Mouse (Mus musculus) liver, postnatal 0 days (tissue): Measurements from ENCODE around the gene Pde12. TPM values are rescaled to one million over a fixed set of nuclear protein-coding genes. Genes with fewer than 3 reads are reported as not detected.
"Not testable (repeated sequence)": the region's sequence is repeated elsewhere in the genome, so short reads cannot be mapped to it uniquely, and the experiment has no call there.

Experiments
- ATAC-seq: fragments of 200-750 bp; cut with Nextera tagmentation; 2 replicates; pipeline ENCODE4 v1.8.0; 2017; ENCODE audit warnings: mild to moderate bottlenecking, moderate library complexity
- DNase-seq: peaks from one replicate; pipeline ENCODE4 v3.0.0-alpha.2; 2016
- H3K27ac ChIP-seq: fragments of 300-500 bp; sonication (generic); 2 replicates; pipeline ENCODE4 v1.5.1; 2014; ENCODE audit warnings: antibody characterized with exemption, moderate library complexity, mild to moderate bottlenecking, low read depth
- H3K27me3 ChIP-seq: fragments of 300-500 bp; sonication (generic); 2 replicates; pipeline ENCODE4 v1.6.1; 2014; ENCODE audit warnings: low read length, control low read depth, mixed read lengths; ENCODE audit not compliant: insufficient read depth
- H3K36me3 ChIP-seq: fragments of 300-500 bp; sonication (generic); replicated peaks from 2 replicates; pipeline ENCODE4 v1.6.1; 2014; ENCODE audit warnings: mild to moderate bottlenecking, control low read depth, low read length, moderate library complexity, mixed read lengths; ENCODE audit not compliant: insufficient read depth
- H3K4me1 ChIP-seq: fragments of 300-500 bp; sonication (generic); 2 replicates; pipeline ENCODE4 v1.6.1; 2014; ENCODE audit warnings: antibody characterized with exemption, mild to moderate bottlenecking, control low read depth; ENCODE audit not compliant: insufficient read depth
- H3K4me2 ChIP-seq: fragments of 300-500 bp; sonication (generic); 2 replicates; pipeline ENCODE4 v1.6.1; 2014; ENCODE audit warnings: low read depth, mild to moderate bottlenecking, low read length, moderate library complexity, mixed read lengths
- H3K4me3 ChIP-seq: fragments of 300-500 bp; sonication (generic); 2 replicates; pipeline ENCODE4 v1.5.1; 2014; ENCODE audit warnings: low read depth, low read length
- H3K9ac ChIP-seq: fragments of 300-500 bp; sonication (generic); replicated peaks from 2 replicates; pipeline ENCODE4 v1.6.1; 2014; ENCODE audit warnings: mild to moderate bottlenecking, moderate library complexity
- H3K9me3 ChIP-seq: fragments of 300-500 bp; sonication (generic); 2 replicates; pipeline ENCODE4 v1.6.1; 2016; ENCODE audit warnings: mild to moderate bottlenecking, control low read depth, low read length, mixed read lengths
- CTCF ChIP-seq: sonication (generic); IDR thresholded peaks from 2 replicates; pipeline ENCODE4 v1.5.1; 2016; ENCODE audit warnings: antibody characterized with exemption, low read depth
- EP300 ChIP-seq: IDR thresholded peaks from 2 replicates; pipeline ENCODE4 v1.6.1; 2016; ENCODE audit warnings: antibody characterized with exemption, low read depth, mild to moderate bottlenecking
- WGBS: fragments of 180-500 bp; shearing (Covaris S2); extraction: QIAGEN DNeasy Blood & Tissue Kit; methylation state at CpG from one replicate; pipeline ENCODE4 v1.1.7; 2014; ENCODE audit not compliant: insufficient replicate concordance; 5-methylcytosine and 5-hydroxymethylcytosine counted together
- polyA plus RNA-seq: library from polyadenylated mRNA; unstranded; fragments of >200 nt; fragmentation: Nextera tagmentation; extraction: Ambion mirVana; gene quantifications from 2 replicates; pipeline ENCODE4 v1.2.1, GENCODE M21; 2015

Pde12 gene
- polyA plus RNA-seq, 1 experiment from 2014 or later: 4.3 TPM

- H3K4me1 ChIP-seq: peaks cover 11% of the 10 kb centered on the region; the same call in 1 of the 2 replicates
- TF ChIP-seq CTCF: no peak
- no peak for TF ChIP-seq EP300
- H3K4me2 ChIP-seq: peak overlapping the region; percentile 66
- no peaks in the 10 kb centered on the region for H3K9me3 ChIP-seq
- H3K4me3 ChIP-seq: peak overlapping the region; percentile 19
- H3K36me3 ChIP-seq: no peaks in the 10 kb centered on the region
- DNase-seq (peak; percentile 35), ATAC-seq (peak; percentile 83)
- H3K27ac ChIP-seq: 0 out of 2 replicates have a peak overlapping the region, but pooled peaks have one; percentile 20
- H3K9ac ChIP-seq: no peak overlapping the region
- H3K27me3 ChIP-seq: no peaks in the 10 kb centered on the region
- 53% methylated on average over 5 of the region's 5 CpGs for WGBS
Observed at GRCm38 (mm10) chr14:26675791-26676190, 6.1 kb upstream of the Pde12 start.

- Histone ChIP-seq H3K9ac (no peak overlapping the region), H3K4me3 (peak overlapping the region; percentile 19), H3K36me3 (no peaks in the 10 kb centered on the region), H3K9me3 (no peaks in the 10 kb centered on the region), H3K4me1 (peaks cover 14% of the 10 kb centered on the region), H3K4me2 (peak overlapping the region; percentile 66), H3K27me3 (no peaks in the 10 kb centered on the region), H3K27ac (0 out of 2 replicates have a peak overlapping the region, but pooled peaks have one; percentile 20)
- TF ChIP-seq CTCF: peak; percentile 57
- no peak for TF ChIP-seq EP300
- 20% methylated on average over 12 of the region's 12 CpGs for WGBS
- DNase-seq (peak; percentile 53), ATAC-seq (peak; percentile 77)
Observed at GRCm38 (mm10) chr14:26675371-26675770, 5.7 kb upstream of the Pde12 start.

GRCm38 (mm10) chr14:26674476-26675169 lies 4.9 kb upstream of the Pde12 start:
- not testable (repeated sequence) for H3K9ac ChIP-seq, H3K27me3 ChIP-seq, H3K27ac ChIP-seq, H3K4me3 ChIP-seq, H3K4me2 ChIP-seq, DNase-seq, H3K36me3 ChIP-seq, H3K9me3 ChIP-seq, ATAC-seq
- 88% methylated on average over 2 of the region's 2 CpGs for WGBS
- peaks cover 16% of the 10 kb centered on the region for H3K4me1 ChIP-seq

- Histone ChIP-seq H3K4me3 (peak overlapping the region; percentile 14; the same call in 1 of the 2 replicates), H3K4me1 (peaks cover 22% of the 10 kb centered on the region), H3K4me2 (peak overlapping the region; percentile 51)
- 45% methylated on average over 17 of the region's 17 CpGs for WGBS
- H3K27ac ChIP-seq, DNase-seq, H3K9me3 ChIP-seq, ATAC-seq, H3K9ac ChIP-seq, H3K36me3 ChIP-seq, H3K27me3 ChIP-seq: not testable (repeated sequence)
Observed at GRCm38 (mm10) chr14:26671870-26672615, 2.4 kb upstream of the Pde12 start.

- ATAC-seq (no peak), DNase-seq (no peak)
- H3K9ac ChIP-seq: no peak overlapping the region
- no peaks in the 10 kb centered on the region for H3K9me3 ChIP-seq
- H3K27ac ChIP-seq: no peak overlapping the region
- no peak overlapping the region for H3K4me3 ChIP-seq
- H3K27me3 ChIP-seq: no peaks in the 10 kb centered on the region
- peaks cover 24% of the 10 kb centered on the region for H3K4me1 ChIP-seq
- peaks cover 4% of the 10 kb centered on the region; the same call in 1 of the 2 replicates for H3K36me3 ChIP-seq
- peak overlapping the region; percentile 91; the same call in 1 of the 2 replicates for H3K4me2 ChIP-seq
- TF ChIP-seq EP300 (no peak), CTCF (peak; percentile 15; the same call in 1 of the 2 replicates)
Observed at GRCm38 (mm10) chr14:26670964-26671363, 1.3 kb upstream of the Pde12 start.
